Mouse (Mus musculus): ENCODE results near the gene Adgrb3.

DNA sequence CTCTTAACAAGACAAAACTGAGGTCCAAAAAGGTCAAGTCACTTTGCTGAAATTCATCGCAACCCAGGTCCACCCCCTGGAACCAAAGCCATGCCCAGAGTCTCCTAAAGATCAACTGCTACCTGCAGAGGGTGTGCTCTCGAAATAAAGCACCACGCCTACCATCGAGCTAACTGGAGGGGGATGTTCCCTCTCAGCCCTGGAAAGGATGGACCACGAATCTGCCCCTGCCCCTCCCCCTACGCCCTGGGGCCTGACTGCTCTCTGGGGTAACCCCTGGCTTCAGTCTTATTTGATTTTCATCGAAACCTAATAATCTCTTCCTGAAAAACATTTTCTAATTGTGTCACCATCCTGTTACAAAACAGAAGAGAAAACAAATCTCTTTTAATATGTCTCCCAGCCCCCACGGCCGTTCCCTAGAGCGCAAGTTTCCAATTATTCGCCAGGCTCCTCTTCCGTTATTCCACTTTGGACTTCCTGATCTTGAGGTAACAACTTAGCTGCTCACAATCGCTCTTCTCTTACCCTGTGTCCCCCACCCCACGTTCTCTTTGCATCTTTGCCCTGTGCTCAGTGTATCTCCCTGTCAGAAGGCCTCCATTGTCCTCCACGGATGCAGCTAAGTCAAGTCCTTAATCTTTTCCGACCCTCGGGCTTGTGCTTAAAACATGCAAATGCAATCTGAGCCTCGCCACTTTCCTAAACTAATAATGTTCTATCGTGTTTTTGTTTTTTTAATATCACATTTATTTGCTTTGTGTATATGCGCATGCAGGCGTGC is 651.0 kb downstream of the Adgrb3 start:
- TF ChIP-seq CTCF (IDR thresholded peaks at IDR 0.05; ENCODE audit: borderline replicate concordance, extremely low read depth, insufficient read depth, insufficient read length) (no peak), POLR2A (IDR thresholded peaks at IDR 0.05; ENCODE audit: borderline replicate concordance, extremely low read depth, insufficient read depth, insufficient read length, poor library complexity, severe bottlenecking) (no peak)

Data from brain, embryonic 14.5 days (tissue).